Mouse (Mus musculus) liver, embryonic 11.5 days (tissue): ENCODE data around the gene Slc35e2. TPM values are rescaled to one million over a fixed set of nuclear protein-coding genes. Genes with fewer than 3 reads are reported as not detected.

Source experiments
- ATAC-seq: fragments of 200-750 bp; cut with Nextera tagmentation; replicated peaks from 2 replicates; pipeline ENCODE4 v1.8.0; 2017; ENCODE audit warnings: moderate number of reproducible peaks, mild to moderate bottlenecking, moderate TSS enrichment, moderate library complexity; ENCODE audit not compliant: low FRiP score
- DNase-seq: peaks from one replicate; pipeline ENCODE4 v3.0.0-alpha.2; 2017; ENCODE audit warnings: low spot score
- H3K27ac ChIP-seq: fragments of 300-500 bp; sonication (generic); 2 replicates; pipeline ENCODE4 v1.5.1; 2014; ENCODE audit warnings: mild to moderate bottlenecking, low read depth, low read length, control low read depth
- H3K27me3 ChIP-seq: fragments of 300-500 bp; sonication (generic); replicated peaks from 2 replicates; pipeline ENCODE4 v1.6.1; 2014; ENCODE audit warnings: low read length, mixed read lengths; ENCODE audit not compliant: control insufficient read depth, insufficient read depth
- H3K36me3 ChIP-seq: fragments of 300-500 bp; sonication (generic); 2 replicates; pipeline ENCODE4 v1.6.1; 2014; ENCODE audit warnings: mild to moderate bottlenecking, low read length, moderate library complexity, mixed read lengths; ENCODE audit not compliant: control insufficient read depth, insufficient read depth
- H3K4me1 ChIP-seq: fragments of 300-500 bp; sonication (generic); replicated peaks from 2 replicates; pipeline ENCODE4 v1.6.1; 2014; ENCODE audit warnings: low read length, mixed read lengths; ENCODE audit not compliant: control insufficient read depth, insufficient read depth
- H3K4me2 ChIP-seq: fragments of 300-500 bp; sonication (generic); 2 replicates; pipeline ENCODE4 v1.6.1; 2014; ENCODE audit warnings: mild to moderate bottlenecking, control low read depth, moderate library complexity
- H3K4me3 ChIP-seq: fragments of 300-500 bp; sonication (generic); 2 replicates; pipeline ENCODE4 v1.5.1; 2014; ENCODE audit warnings: low read depth, low read length, control low read depth
- H3K9ac ChIP-seq: fragments of 300-500 bp; sonication (generic); 2 replicates; pipeline ENCODE4 v1.6.1; 2014; ENCODE audit warnings: low read depth, low read length, control low read depth
- H3K9me3 ChIP-seq: fragments of 300-500 bp; sonication (generic); 2 replicates; pipeline ENCODE4 v1.6.1; 2016; ENCODE audit warnings: low read length, inconsistent platforms, mixed read lengths; ENCODE audit not compliant: control insufficient read depth
- WGBS: fragments of 180-500 bp; shearing (Covaris S2); extraction: QIAGEN DNeasy Blood & Tissue Kit; methylation state at CpG from one replicate; pipeline ENCODE4 v1.1.7; 2014; 5-methylcytosine and 5-hydroxymethylcytosine counted together
- polyA plus RNA-seq: library from polyadenylated mRNA; unstranded; fragments of >200 nt; fragmentation: Nextera tagmentation; extraction: Ambion mirVana; gene quantifications from 2 replicates; pipeline ENCODE4 v1.2.1, GENCODE M21; 2014

Slc35e2 gene
- polyA plus RNA-seq, 1 experiment from 2014 or later: 14.5 TPM

GRCm38 (mm10) chr4:155573155-155573554, 28.1 kb upstream of the Slc35e2 start:
- H3K36me3 ChIP-seq: no peaks in the 10 kb centered on the region
- no peaks in the 10 kb centered on the region for H3K9me3 ChIP-seq
- DNase-seq: no peak
- no peak for ATAC-seq
- H3K27ac ChIP-seq: no peak overlapping the region
- no peak overlapping the region for H3K4me3 ChIP-seq
- H3K4me1 ChIP-seq: peaks cover 15% of the 10 kb centered on the region
- no peak overlapping the region for H3K9ac ChIP-seq
- H3K4me2 ChIP-seq: no peak overlapping the region
- H3K27me3 ChIP-seq: no peaks in the 10 kb centered on the region
- 96% methylated on average over 2 of the region's 2 CpGs for WGBS

- H3K9ac ChIP-seq: no peak overlapping the region
- no peaks in the 10 kb centered on the region for H3K27me3 ChIP-seq
- H3K36me3 ChIP-seq: no peaks in the 10 kb centered on the region; the same call in 1 of the 2 replicates
- H3K4me1 ChIP-seq: peaks cover 14% of the 10 kb centered on the region
- no peak overlapping the region for H3K4me2 ChIP-seq
- H3K4me3 ChIP-seq: no peak overlapping the region
- 87% methylated on average over 9 of the region's 9 CpGs for WGBS
- H3K27ac ChIP-seq: no peak overlapping the region
- DNase-seq (no peak), ATAC-seq (no peak)
- no peaks in the 10 kb centered on the region for H3K9me3 ChIP-seq
Measured at GRCm38 (mm10) chr4:155573876-155574275, 27.3 kb upstream of the Slc35e2 start.

GRCm38 (mm10) chr4:155574931-155575330, 26.3 kb upstream of the Slc35e2 start:
- DNase-seq: no peak
- no peak overlapping the region for H3K27ac ChIP-seq
- H3K36me3 ChIP-seq: peaks cover 3% of the 10 kb centered on the region; the same call in 1 of the 2 replicates
- H3K27me3 ChIP-seq: no peaks in the 10 kb centered on the region
- no peak overlapping the region for H3K4me3 ChIP-seq
- H3K9me3 ChIP-seq: no peaks in the 10 kb centered on the region
- H3K4me1 ChIP-seq: peaks cover 13% of the 10 kb centered on the region
- no peak overlapping the region for H3K9ac ChIP-seq
- 50% methylated on average over 11 of the region's 11 CpGs for WGBS
- H3K4me2 ChIP-seq: no peak overlapping the region
- no peak for ATAC-seq

DNA sequence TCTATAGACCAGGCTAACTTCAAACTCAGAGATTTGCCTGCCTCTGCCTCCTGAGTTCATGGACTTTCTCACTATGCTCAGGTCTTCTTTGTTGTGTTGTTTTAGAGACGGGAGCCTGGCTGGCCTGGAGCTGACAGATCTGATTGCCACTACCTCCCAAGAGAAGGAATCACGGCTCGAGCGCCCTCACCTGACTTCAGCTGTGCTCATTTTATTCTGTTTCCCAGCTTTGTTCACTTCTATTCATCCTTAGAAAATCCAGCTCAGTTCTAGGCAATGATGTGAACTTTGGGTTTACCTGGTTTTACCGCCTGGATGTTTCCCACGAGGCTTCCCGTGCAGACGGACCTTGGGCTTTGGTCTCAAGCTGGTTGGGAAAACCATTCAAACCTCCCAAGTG, 25.7 kb upstream of the Slc35e2 start:
- Histone ChIP-seq H3K4me2 (no peak overlapping the region), H3K4me1 (peaks cover 13% of the 10 kb centered on the region), H3K27ac (no peak overlapping the region), H3K36me3 (peaks cover 3% of the 10 kb centered on the region; the same call in 1 of the 2 replicates), H3K9ac (no peak overlapping the region), H3K4me3 (no peak overlapping the region), H3K9me3 (no peaks in the 10 kb centered on the region), H3K27me3 (no peaks in the 10 kb centered on the region)
- ATAC-seq (no peak), DNase-seq (no peak)
- WGBS: 89% methylated on average over 8 of the region's 8 CpGs

GRCm38 (mm10) chr4:155577132-155577531, 24.1 kb upstream of the Slc35e2 start:
- peaks cover 7% of the 10 kb centered on the region for H3K4me1 ChIP-seq
- DNase-seq (no peak), ATAC-seq (no peak)
- no peak overlapping the region for H3K9ac ChIP-seq
- H3K9me3 ChIP-seq: no peaks in the 10 kb centered on the region
- no peak overlapping the region for H3K4me3 ChIP-seq
- no peak overlapping the region for H3K27ac ChIP-seq
- no peak overlapping the region for H3K4me2 ChIP-seq
- WGBS: 87% methylated on average over 9 of the region's 9 CpGs
- H3K27me3 ChIP-seq: no peaks in the 10 kb centered on the region
- peaks cover 5% of the 10 kb centered on the region; the same call in 1 of the 2 replicates for H3K36me3 ChIP-seq

GRCm38 (mm10) chr4:155577741-155578140, 23.5 kb upstream of the Slc35e2 start:
- H3K9me3 ChIP-seq: no peaks in the 10 kb centered on the region
- 81% methylated on average over 5 of the region's 5 CpGs for WGBS
- DNase-seq (no peak), ATAC-seq (no peak)
- peaks cover 7% of the 10 kb centered on the region for H3K4me1 ChIP-seq
- no peaks in the 10 kb centered on the region for H3K27me3 ChIP-seq
- H3K4me3 ChIP-seq: no peak overlapping the region
- H3K9ac ChIP-seq: no peak overlapping the region
- no peak overlapping the region for H3K27ac ChIP-seq
- peaks cover 5% of the 10 kb centered on the region; the same call in 1 of the 2 replicates for H3K36me3 ChIP-seq
- no peak overlapping the region for H3K4me2 ChIP-seq

DNA sequence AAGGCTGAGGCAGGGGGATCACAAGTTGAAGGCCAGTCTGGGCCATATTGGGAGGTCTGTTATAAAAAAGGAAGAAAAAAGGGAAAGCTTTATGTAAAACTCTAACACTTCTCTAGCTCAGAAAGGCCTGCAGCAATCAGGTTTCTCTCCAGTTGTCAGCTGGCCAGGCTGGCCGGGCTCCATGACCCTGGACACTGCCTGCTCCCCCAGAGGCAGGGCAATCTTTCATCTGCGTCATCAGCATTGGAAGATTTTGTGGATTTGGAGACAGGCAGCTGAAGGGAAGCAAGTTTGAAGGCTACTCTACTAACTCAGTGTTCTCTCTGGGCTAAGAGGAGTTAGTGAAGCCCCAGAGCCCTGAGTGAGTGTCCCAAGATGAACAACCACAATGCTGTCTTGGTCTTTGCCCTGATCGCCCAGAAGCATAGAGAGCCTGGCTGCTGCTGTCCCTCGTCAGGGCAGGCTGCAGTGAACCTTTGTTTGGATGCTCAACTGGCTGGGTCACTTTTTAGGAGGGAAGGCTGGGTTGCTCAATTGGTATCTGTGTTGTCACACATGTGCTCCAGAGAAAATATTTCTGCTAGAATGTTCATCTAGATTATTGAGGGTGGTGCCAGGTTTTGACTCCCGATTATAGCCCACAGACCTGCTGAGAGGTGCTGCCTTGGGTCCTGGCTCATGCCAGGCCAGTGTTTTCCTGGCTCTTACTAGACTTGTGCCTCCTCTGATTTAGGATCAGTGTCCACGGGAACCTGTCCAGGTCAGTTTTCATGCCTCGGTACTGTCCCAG, 22.7 kb upstream of the Slc35e2 start:
- ATAC-seq (no peak), DNase-seq (no peak)
- H3K9ac ChIP-seq: no peak overlapping the region
- no peak overlapping the region for H3K4me3 ChIP-seq
- no peaks in the 10 kb centered on the region for H3K9me3 ChIP-seq
- H3K4me1 ChIP-seq: peaks cover 6% of the 10 kb centered on the region
- H3K4me2 ChIP-seq: no peak overlapping the region
- no peaks in the 10 kb centered on the region for H3K27me3 ChIP-seq
- H3K27ac ChIP-seq: no peak overlapping the region
- peaks cover 5% of the 10 kb centered on the region; the same call in 1 of the 2 replicates for H3K36me3 ChIP-seq
- WGBS: 86% methylated on average over 7 of the region's 7 CpGs

- Histone ChIP-seq H3K9me3 (no peaks in the 10 kb centered on the region), H3K27ac (no peak overlapping the region), H3K4me2 (no peak overlapping the region), H3K27me3 (no peaks in the 10 kb centered on the region), H3K9ac (no peak overlapping the region), H3K4me1 (no peaks in the 10 kb centered on the region), H3K4me3 (no peak overlapping the region), H3K36me3 (peaks cover 13% of the 10 kb centered on the region; the same call in 1 of the 2 replicates)
- 65% methylated on average over 1 of the region's 1 CpGs for WGBS
- ATAC-seq: no peak
- no peak for DNase-seq
Measured at GRCm38 (mm10) chr4:155580420-155580819, 20.8 kb upstream of the Slc35e2 start.
